In the genomic region with DNA sequence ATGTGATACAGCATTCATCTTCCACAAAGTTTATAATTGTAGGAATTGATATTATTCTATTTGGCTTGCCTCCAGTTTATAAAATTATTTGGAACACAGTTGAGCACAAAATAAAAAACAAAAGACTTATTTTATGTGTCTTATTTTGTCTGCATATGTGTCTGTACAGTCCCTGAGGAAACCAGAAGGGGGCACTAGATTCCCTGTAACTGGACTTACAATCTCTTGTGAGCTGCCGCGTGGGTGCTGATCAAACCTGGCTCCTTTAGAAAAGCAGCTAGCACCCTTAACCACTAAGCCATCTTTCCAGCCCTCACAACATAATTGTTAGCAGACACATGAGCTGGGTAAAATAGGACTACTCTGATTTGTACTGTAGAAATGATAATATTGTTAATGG, we compare ENCODE assay signal across 9 mouse cellular contexts. TPM values are rescaled to one million over a fixed set of nuclear protein-coding genes. Genes with fewer than 3 reads are reported as not detected.
A peak's percentile ranks its signal among the peaks of the same experiment; 100 is the strongest.
DNase-seq lines count a peak whose midpoint lies in the region; ATAC-seq and TF ChIP-seq lines count a peak whose summit lies in the region.
"Had no signal": no experiment of that assay in that cellular context is flagged by ENCODE, and none has a peak within 500 bp of the region (broad histone marks: within the 10 kb centered on the region; RNA-seq: fewer than 3 reads in every experiment).

No protein-coding gene starts in this region.

- TF ChIP-seq POLR2A in MEL (IDR thresholded peaks at IDR 0.05; ENCODE audit: control insufficient read depth in 1 of 2, insufficient read depth in 1 of 2, low read depth in 1 of 2, low read length in 2 of 2, poor library complexity in 1 of 2): no peak

- no peaks in the 10 kb centered on the region; a peak in 1 of 4 replicates for H3K27me3 ChIP-seq in MEL (ENCODE audit: control insufficient read depth in 1 of 2, insufficient read depth in 2 of 2, low read length in 2 of 2)
- H3K27me3 ChIP-seq in embryonic facial prominence, embryonic 14.5 days (replicated peaks; ENCODE audit: control insufficient read depth, insufficient read depth, low read length): no peaks in the 10 kb centered on the region
- H3K27me3 ChIP-seq in lung, embryonic 14.5 days (ENCODE audit: insufficient read depth, low read length): no peaks in the 10 kb centered on the region
- H3K27me3 ChIP-seq in hindbrain, embryonic 12.5 days: no peaks in the 10 kb centered on the region
- H3K27me3 ChIP-seq: neural tube, embryonic 12.5 days had no signal

- TF ChIP-seq CTCF in MEL (IDR thresholded peaks at IDR 0.05 in 2 of 3, conservative IDR thresholded peaks at IDR 0.05 in 1 of 3; ENCODE audit: control insufficient read depth in 1 of 3, insufficient read depth in 1 of 3, low read depth in 2 of 3, low read length in 3 of 3, poor library complexity in 1 of 3, severe bottlenecking in 1 of 3): peak; percentile 22 to 56 (median 45); a peak in 5 of 6 replicates
- TF ChIP-seq CTCF in lung, embryonic 14.5 days (IDR thresholded peaks at IDR 0.05; ENCODE audit: low read depth): peak; percentile 53

- H3K9ac ChIP-seq in MEL (ENCODE audit: control insufficient read depth, low read depth, low read length, poor library complexity, severe bottlenecking): no peak overlapping the region
- no peak overlapping the region for H3K9ac ChIP-seq in embryonic facial prominence, embryonic 14.5 days (ENCODE audit: low read depth, low read length)
- H3K9ac ChIP-seq in lung, embryonic 14.5 days: no peak overlapping the region
- no peak overlapping the region for H3K9ac ChIP-seq in hindbrain, embryonic 12.5 days
- H3K9ac ChIP-seq: neural tube, embryonic 12.5 days had no signal

- peak; percentile 26 for DNase-seq in layer of hippocampus, adult 11-12 months (ENCODE audit: low spot score)
- DNase-seq in layer of hippocampus, postnatal 36 days: no peak
- DNase-seq in MEL (ENCODE audit: low read depth, low spot score): peak; percentile 53
- peak; percentile 59 for DNase-seq in adrenal gland, postnatal 10 days
- peak; percentile 45 for DNase-seq in embryonic facial prominence, embryonic 14.5 days (ENCODE audit: low spot score)
- peak; percentile 65 for DNase-seq in lung, embryonic 14.5 days
- no peak for DNase-seq in spleen, adult 12 weeks (ENCODE audit: low spot score)

- no peak overlapping the region for H3K4me3 ChIP-seq in MEL (ENCODE audit: control insufficient read depth in 1 of 2, insufficient read depth in 1 of 2, low read depth in 2 of 2, low read length in 2 of 2)
- no peak overlapping the region for H3K4me3 ChIP-seq in embryonic facial prominence, embryonic 14.5 days (ENCODE audit: low read depth, low read length)
- H3K4me3 ChIP-seq in lung, embryonic 14.5 days (ENCODE audit: low read depth, low read length): no peak overlapping the region
- no peak overlapping the region for H3K4me3 ChIP-seq in hindbrain, embryonic 12.5 days
- H3K4me3 ChIP-seq: neural tube, embryonic 12.5 days had no signal

- no peaks in the 10 kb centered on the region for H3K9me3 ChIP-seq in MEL (replicated peaks; ENCODE audit: insufficient read depth, low read length)
- H3K9me3 ChIP-seq in embryonic facial prominence, embryonic 14.5 days (ENCODE audit: control insufficient read depth, low read length): no peaks in the 10 kb centered on the region
- H3K9me3 ChIP-seq in lung, embryonic 14.5 days (ENCODE audit: low read depth, low read length): no peaks in the 10 kb centered on the region
- no peaks in the 10 kb centered on the region for H3K9me3 ChIP-seq in hindbrain, embryonic 12.5 days (replicated peaks)
- H3K9me3 ChIP-seq: neural tube, embryonic 12.5 days had no signal

- TF ChIP-seq EP300 in MEL (IDR thresholded peaks at IDR 0.05; ENCODE audit: low read depth in 1 of 2, low read length in 2 of 2): no peak

- ATAC-seq in embryonic facial prominence, embryonic 14.5 days (ENCODE audit: low read depth): no peak
- ATAC-seq in lung, embryonic 14.5 days (ENCODE audit: insufficient read depth): no peak
- no peak for ATAC-seq in hindbrain, embryonic 12.5 days (ENCODE audit: low FRiP score)

- no peaks in the 10 kb centered on the region for H3K36me3 ChIP-seq in MEL (ENCODE audit: control insufficient read depth in 1 of 2, insufficient read depth in 2 of 2, low read length in 2 of 2)
- no peaks in the 10 kb centered on the region for H3K36me3 ChIP-seq in embryonic facial prominence, embryonic 14.5 days (ENCODE audit: control insufficient read depth, insufficient read depth, low read length)
- H3K36me3 ChIP-seq in lung, embryonic 14.5 days (ENCODE audit: insufficient read depth): no peaks in the 10 kb centered on the region
- no peaks in the 10 kb centered on the region for H3K36me3 ChIP-seq in hindbrain, embryonic 12.5 days
- H3K36me3 ChIP-seq: neural tube, embryonic 12.5 days had no signal

- H3K4me1 ChIP-seq in MEL (ENCODE audit: control insufficient read depth in 1 of 2, insufficient read depth in 2 of 2, low read length in 2 of 2): no peaks in the 10 kb centered on the region
- H3K4me1 ChIP-seq in embryonic facial prominence, embryonic 14.5 days (ENCODE audit: control insufficient read depth, insufficient read depth, low read length): no peaks in the 10 kb centered on the region
- H3K4me1 ChIP-seq in lung, embryonic 14.5 days (ENCODE audit: insufficient read depth): no peaks in the 10 kb centered on the region
- no peaks in the 10 kb centered on the region for H3K4me1 ChIP-seq in hindbrain, embryonic 12.5 days
- H3K4me1 ChIP-seq: neural tube, embryonic 12.5 days had no signal

- 25% methylated on average over 2 of the region's 2 CpGs for WGBS in embryonic facial prominence, embryonic 14.5 days
- 32% methylated on average over 2 of the region's 2 CpGs for WGBS in lung, embryonic 14.5 days
- WGBS in hindbrain, embryonic 12.5 days: 53% methylated on average over 2 of the region's 2 CpGs

- TF ChIP-seq RAD21 in MEL (IDR thresholded peaks at IDR 0.05; ENCODE audit: low read depth, low read length): peak; percentile 45

- H3K79me2 ChIP-seq in MEL (ENCODE audit: control insufficient read depth, insufficient read depth, low read length, poor library complexity): no peaks in the 10 kb centered on the region

- H3K4me2 ChIP-seq in embryonic facial prominence, embryonic 14.5 days (ENCODE audit: low read depth, low read length): no peak overlapping the region
- no peak overlapping the region for H3K4me2 ChIP-seq in lung, embryonic 14.5 days
- H3K4me2 ChIP-seq in hindbrain, embryonic 12.5 days (replicated peaks): no peak overlapping the region
- H3K4me2 ChIP-seq: neural tube, embryonic 12.5 days had no signal

- H3K27ac ChIP-seq in MEL (ENCODE audit: control insufficient read depth, low read depth, low read length): no peak overlapping the region
- no peak overlapping the region for H3K27ac ChIP-seq in embryonic facial prominence, embryonic 14.5 days (replicated peaks; ENCODE audit: low read depth, low read length)
- H3K27ac ChIP-seq in lung, embryonic 14.5 days (ENCODE audit: low read depth): no peak overlapping the region
- no peak overlapping the region for H3K27ac ChIP-seq in hindbrain, embryonic 12.5 days
- H3K27ac ChIP-seq: neural tube, embryonic 12.5 days had no signal

TF ChIP-seq in MEL, 35 proteins besides CTCF, POLR2A, EP300 and RAD21:
- no peak for TF ChIP-seq TCF12 (IDR thresholded peaks at IDR 0.05; ENCODE audit: low read depth, low read length)
- peak; percentile 42 for TF ChIP-seq SMC3 (IDR thresholded peaks at IDR 0.05; ENCODE audit: low read depth, low read length)

RNA-seq across cellular contexts. Expression of gene Fhl1, which starts 24.1 kb away (rescaled TPM):
- total RNA-seq in layer of hippocampus, postnatal 36 days (2021): 10 to 100 TPM; 78.4 to 87.0 TPM
- total RNA-seq in MEL (2012; rRNA removed): not detected in 2 replicates
- polyA plus RNA-seq in MEL (2012; ENCODE audit: insufficient read depth in 1 of 2, insufficient read length in 2 of 2, low read depth in 1 of 2, low replicate concordance in 2 of 2, missing spikeins in 1 of 2): not detected
- 100 to 1,000 TPM; 146 to 212 TPM for total RNA-seq in adrenal gland, postnatal 10 days (2021)
- polyA plus RNA-seq in embryonic facial prominence, embryonic 14.5 days (2014; fragmentation: Nextera tagmentation; extraction: Ambion mirVana): 291 and 452 TPM in 2 replicates
- polyA plus RNA-seq in lung, embryonic 14.5 days (2014; fragmentation: Nextera tagmentation; extraction: Ambion mirVana): 241 and 264 TPM in 2 replicates
- 81.7 and 87.1 TPM in 2 replicates for polyA plus RNA-seq in hindbrain, embryonic 12.5 days (2016; fragmentation: Nextera tagmentation; extraction: Ambion mirVana)

Comparison
In these comparisons a context has a peak if more than half of its experiments do, and no peak if none do; other contexts are left out.
1. DNase-seq: peak in layer of hippocampus, adult 11-12 months (single experiment), MEL (single experiment), adrenal gland, postnatal 10 days (single experiment), embryonic facial prominence, embryonic 14.5 days (single experiment) and lung, embryonic 14.5 days (single experiment); none in layer of hippocampus, postnatal 36 days (0 of 2) and spleen, adult 12 weeks (single experiment).
2. RNA of gene Fhl1, which starts 24.1 kb away (polyA plus RNA-seq): 291 to 452 TPM in embryonic facial prominence, embryonic 14.5 days, 241 to 264 TPM in lung, embryonic 14.5 days and 81.7 to 87.1 TPM in hindbrain, embryonic 12.5 days; not detected in MEL; every median in the first group is over 10 times any median in the second.